Mouse (Mus musculus): ENCODE measurements around the gene Bcl3. TPM values are rescaled to one million over a fixed set of nuclear protein-coding genes. Genes with fewer than 3 reads are reported as not detected.

Bcl3 gene
- polyA plus RNA-seq, 1 experiment from 2014 or later = 2.1 TPM

GRCm38 (mm10) chr7:19826756-19827155 lies 4.2 kb upstream of the Bcl3 start:
- no peak overlapping the region for H3K9ac ChIP-seq
- H3K27me3 ChIP-seq (replicated peaks) = peaks cover 25% of the 10 kb centered on the region
- 46% methylated on average over 6 of the region's 6 CpGs for WGBS
- no peak overlapping the region for H3K27ac ChIP-seq
- H3K36me3 ChIP-seq = no peaks in the 10 kb centered on the region
- H3K4me3 ChIP-seq = no peak overlapping the region
- H3K4me2 ChIP-seq (replicated peaks) = no peak overlapping the region
- no peak for ATAC-seq (ENCODE audit: low FRiP score, low read depth)
- H3K4me1 ChIP-seq = peaks cover 8% of the 10 kb centered on the region
- no peaks in the 10 kb centered on the region for H3K9me3 ChIP-seq

GRCm38 (mm10) chr7:19824182-19824973 lies 1.8 kb upstream of the Bcl3 start:
- H3K9ac ChIP-seq = no peak overlapping the region
- 24% methylated on average over 26 of the region's 26 CpGs for WGBS
- no peak overlapping the region for H3K4me3 ChIP-seq
- no peak overlapping the region for H3K27ac ChIP-seq
- 0 out of 2 replicates have a peak, but pooled peaks cover 6% of the 10 kb centered on the region for H3K9me3 ChIP-seq
- H3K4me1 ChIP-seq = peaks cover 8% of the 10 kb centered on the region
- peak overlapping the region; percentile 36; the same call in 1 of the 2 replicates for H3K4me2 ChIP-seq (replicated peaks)
- peak; percentile 57; the same call in 1 of the 2 replicates for ATAC-seq (ENCODE audit: low FRiP score, low read depth)
- no peaks in the 10 kb centered on the region for H3K36me3 ChIP-seq
- H3K27me3 ChIP-seq (replicated peaks) = peaks cover 37% of the 10 kb centered on the region

- 0 out of 2 replicates have a peak, but pooled peaks cover 6% of the 10 kb centered on the region for H3K9me3 ChIP-seq
- H3K27me3 ChIP-seq (replicated peaks) = peaks cover 40% of the 10 kb centered on the region
- H3K27ac ChIP-seq = no peak overlapping the region
- H3K36me3 ChIP-seq = no peaks in the 10 kb centered on the region
- no peak overlapping the region for H3K9ac ChIP-seq
- WGBS = 22% methylated on average over 16 of the region's 16 CpGs
- no peak overlapping the region for H3K4me3 ChIP-seq
- H3K4me2 ChIP-seq (replicated peaks) = peak overlapping the region; percentile 36; the same call in 1 of the 2 replicates
- peaks cover 8% of the 10 kb centered on the region for H3K4me1 ChIP-seq
- 0 out of 2 replicates have a peak, but pooled peaks have one; percentile 10 for ATAC-seq (ENCODE audit: low FRiP score, low read depth)
These were observed 949 bp upstream of the Bcl3 start for GRCm38 (mm10) chr7:19823256-19824181.

GRCm38 (mm10) chr7:19822193-19822592 lies 377 bp downstream of the Bcl3 start:
- H3K4me1 ChIP-seq = peaks cover 11% of the 10 kb centered on the region

GRCm38 (mm10) chr7:19821633-19822032 lies 937 bp downstream of the Bcl3 start:
- WGBS = 47% methylated on average over 7 of the region's 7 CpGs
- Histone ChIP-seq H3K4me2 (replicated peaks) (no peak overlapping the region), H3K27ac (no peak overlapping the region), H3K36me3 (no peaks in the 10 kb centered on the region), H3K4me3 (no peak overlapping the region), H3K9ac (no peak overlapping the region), H3K4me1 (peaks cover 16% of the 10 kb centered on the region), H3K27me3 (replicated peaks) (peaks cover 56% of the 10 kb centered on the region), H3K9me3 (0 out of 2 replicates have a peak, but pooled peaks cover 6% of the 10 kb centered on the region)
- no peak for ATAC-seq (ENCODE audit: low FRiP score, low read depth)

More at GRCm38 (mm10) chr7:19822193-19822592, 377 bp downstream of the Bcl3 start:
- Histone ChIP-seq H3K27ac (no peak overlapping the region), H3K27me3 (replicated peaks) (peaks cover 50% of the 10 kb centered on the region), H3K4me2 (replicated peaks) (peak overlapping the region; percentile 61), H3K9me3 (0 out of 2 replicates have a peak, but pooled peaks cover 6% of the 10 kb centered on the region), H3K36me3 (no peaks in the 10 kb centered on the region), H3K9ac (peak overlapping the region; percentile 59), H3K4me3 (peak overlapping the region; percentile 32)
- WGBS = 5% methylated on average over 20 of the region's 20 CpGs
- ATAC-seq (ENCODE audit: low FRiP score, low read depth) = no peak

- whole genome bisulfite sequencing = 79% methylated on average over 3 of the region's 3 CpGs
- H3K27me3 ChIP-seq (replicated peaks) = peaks cover 60% of the 10 kb centered on the region
- H3K4me3 ChIP-seq = no peak overlapping the region
- no peak overlapping the region for H3K27ac ChIP-seq
- H3K4me1 ChIP-seq = peaks cover 27% of the 10 kb centered on the region
- 0 out of 2 replicates have a peak, but pooled peaks cover 6% of the 10 kb centered on the region for H3K9me3 ChIP-seq
- no peaks in the 10 kb centered on the region for H3K36me3 ChIP-seq
- H3K4me2 ChIP-seq (replicated peaks) = no peak overlapping the region
- no peak for ATAC-seq (ENCODE audit: low FRiP score, low read depth)
- H3K9ac ChIP-seq = no peak overlapping the region
These were observed 2.1 kb downstream of the Bcl3 start for GRCm38 (mm10) chr7:19820347-19821048.

- Histone ChIP-seq H3K9me3 (0 out of 2 replicates have a peak, but pooled peaks cover 6% of the 10 kb centered on the region), H3K4me2 (replicated peaks) (no peak overlapping the region), H3K27ac (no peak overlapping the region), H3K4me3 (no peak overlapping the region), H3K27me3 (replicated peaks) (peaks cover 55% of the 10 kb centered on the region), H3K9ac (no peak overlapping the region), H3K36me3 (no peaks in the 10 kb centered on the region), H3K4me1 (peaks cover 27% of the 10 kb centered on the region)
- 85% methylated on average over 7 of the region's 7 CpGs for WGBS
- ATAC-seq (ENCODE audit: low FRiP score, low read depth) = no peak
These were observed 3.7 kb downstream of the Bcl3 start for GRCm38 (mm10) chr7:19818875-19819274.

GRCm38 (mm10) chr7:19818440-19818839 lies 4.1 kb downstream of the Bcl3 start:
- H3K9ac ChIP-seq = no peak overlapping the region
- H3K4me3 ChIP-seq = no peak overlapping the region
- no peak overlapping the region for H3K27ac ChIP-seq
- no peak for ATAC-seq (ENCODE audit: low FRiP score, low read depth)
- H3K4me1 ChIP-seq = peaks cover 27% of the 10 kb centered on the region
- WGBS = 73% methylated on average over 5 of the region's 5 CpGs
- no peaks in the 10 kb centered on the region for H3K36me3 ChIP-seq
- peaks cover 51% of the 10 kb centered on the region for H3K27me3 ChIP-seq (replicated peaks)
- H3K9me3 ChIP-seq = 0 out of 2 replicates have a peak, but pooled peaks cover 6% of the 10 kb centered on the region
- H3K4me2 ChIP-seq (replicated peaks) = no peak overlapping the region

GRCm38 (mm10) chr7:19817382-19818105 lies 5.0 kb downstream of the Bcl3 start:
- Histone ChIP-seq H3K4me1 (peaks cover 24% of the 10 kb centered on the region), H3K9ac (no peak overlapping the region), H3K9me3 (0 out of 2 replicates have a peak, but pooled peaks cover 6% of the 10 kb centered on the region), H3K27ac (no peak overlapping the region), H3K4me2 (replicated peaks) (peak overlapping the region; percentile 66), H3K27me3 (replicated peaks) (peaks cover 43% of the 10 kb centered on the region), H3K36me3 (no peaks in the 10 kb centered on the region), H3K4me3 (no peak overlapping the region)
- peak; percentile 46 for ATAC-seq (ENCODE audit: low FRiP score, low read depth)
- 6% methylated on average over 15 of the region's 15 CpGs for WGBS

GRCm38 (mm10) chr7:19816224-19816771 lies 6.3 kb downstream of the Bcl3 start:
- H3K4me1 ChIP-seq = peaks cover 21% of the 10 kb centered on the region
- WGBS = 2% methylated on average over 28 of the region's 28 CpGs
- H3K27ac ChIP-seq = no peak overlapping the region
- ATAC-seq (ENCODE audit: low FRiP score, low read depth) = peak; percentile 46
- 0 out of 2 replicates have a peak, but pooled peaks cover 6% of the 10 kb centered on the region for H3K9me3 ChIP-seq
- H3K4me3 ChIP-seq = peak overlapping the region; percentile 35
- H3K27me3 ChIP-seq (replicated peaks) = peaks cover 42% of the 10 kb centered on the region
- H3K4me2 ChIP-seq (replicated peaks) = peak overlapping the region; percentile 66
- H3K9ac ChIP-seq = no peak overlapping the region
- H3K36me3 ChIP-seq = no peaks in the 10 kb centered on the region

Data from neural tube, embryonic 12.5 days (tissue).